Comparison of ENCODE assay signal across 8 mouse cellular contexts in the genomic region with DNA sequence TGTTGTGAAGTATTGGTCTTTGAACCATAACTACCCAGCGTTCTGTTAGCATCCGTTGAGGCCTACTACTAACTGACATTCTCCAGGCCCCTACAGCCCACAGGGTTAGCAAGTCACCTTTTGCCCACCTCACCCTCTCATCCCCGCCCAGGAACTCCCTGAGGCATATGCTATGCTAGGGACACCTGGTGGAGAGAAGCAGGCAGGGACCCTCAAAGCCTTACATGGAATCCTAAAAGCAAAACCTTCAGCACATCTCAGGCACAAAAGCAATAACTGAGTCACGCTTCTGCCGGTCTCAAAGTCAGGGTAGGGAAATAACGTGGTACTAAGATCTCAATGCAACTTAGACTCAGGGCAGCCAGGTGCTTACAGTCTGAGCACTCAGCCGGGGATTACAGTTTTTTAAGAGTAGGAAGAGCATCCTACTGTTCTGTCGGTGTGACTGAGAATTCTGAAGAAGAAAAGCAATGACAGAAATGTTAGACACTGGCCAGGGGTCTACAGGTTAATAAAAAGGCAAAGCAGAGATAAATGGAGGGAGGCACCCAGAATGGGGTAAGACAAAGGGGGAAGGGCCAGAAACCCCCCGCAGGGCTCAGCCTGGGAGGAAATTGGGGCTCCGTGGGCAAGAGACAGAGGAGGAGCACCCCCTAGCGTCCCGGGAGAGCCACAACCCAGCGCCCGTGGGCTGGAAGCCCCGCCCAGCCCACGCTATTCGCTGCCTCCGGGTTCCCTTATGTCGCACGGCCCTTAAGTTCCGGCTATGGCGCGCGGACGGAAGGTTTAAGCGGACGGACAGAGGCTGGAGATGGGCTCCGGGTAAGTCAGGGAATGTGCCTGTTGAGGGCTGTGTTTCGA. TPM values are rescaled to one million over a fixed set of nuclear protein-coding genes. Genes with fewer than 3 reads are reported as not detected.
DNase-seq lines count a peak whose midpoint lies in the region; ATAC-seq lines count a peak whose summit lies in the region.

Ints14 (plus strand) TSS at position 789 of the 861 bp plus-strand sequence.

- peak; percentile 96 for ATAC-seq in erythroblast, adult 5-6 weeks (replicated peaks; ENCODE audit: low FRiP score, poor library complexity, severe bottlenecking)
- ATAC-seq in kidney, embryonic 15.5 days (replicated peaks; ENCODE audit: low FRiP score) = peak; percentile 97
- ATAC-seq in monocyte, adult 5-6 weeks (replicated peaks; ENCODE audit: insufficient number of reproducible peaks, low FRiP score, low TSS enrichment, poor library complexity, severe bottlenecking) = peak; percentile 95

- H3K9me3 ChIP-seq in heart, embryonic 10.5 days = no peaks in the 10 kb centered on the region
- no peaks in the 10 kb centered on the region for H3K9me3 ChIP-seq in kidney, embryonic 15.5 days (replicated peaks)

- H3K27me3 ChIP-seq in heart, embryonic 10.5 days (ENCODE audit: insufficient read depth, poor library complexity, severe bottlenecking) = no peaks in the 10 kb centered on the region
- H3K27me3 ChIP-seq in kidney, embryonic 15.5 days = no peaks in the 10 kb centered on the region

- H3K4me2 ChIP-seq in kidney, embryonic 15.5 days = peak within 1 kb of the TSS; percentile 71

- DNase-seq in B cell, adult 2 months = peak; percentile 97 to 98
- peak; percentile 98 for DNase-seq in brain, adult 2 months (ENCODE audit: low read depth, low spot score)
- DNase-seq in heart, embryonic 10.5 days (ENCODE audit: low spot score) = peak; percentile 97
- DNase-seq in liver = peak; percentile 95
- DNase-seq in spleen, postnatal 4 days (ENCODE audit: low spot score in 2 of 2) = peak; percentile 97 to 99

- H3K36me3 ChIP-seq in heart, embryonic 10.5 days = peaks cover 29% of the 10 kb centered on the region
- H3K36me3 ChIP-seq in kidney, embryonic 15.5 days = peaks cover 30% of the 10 kb centered on the region

- H3K4me1 ChIP-seq in heart, embryonic 10.5 days = peaks cover 20% of the 10 kb centered on the region
- peaks cover 20% of the 10 kb centered on the region for H3K4me1 ChIP-seq in kidney, embryonic 15.5 days

- peak within 1 kb of the TSS; percentile 89 for H3K9ac ChIP-seq in kidney, embryonic 15.5 days

- H3K27ac ChIP-seq in heart, embryonic 10.5 days = peak within 1 kb of the TSS; percentile 98
- peak within 1 kb of the TSS; percentile 93 for H3K27ac ChIP-seq in kidney, embryonic 15.5 days

- peak within 1 kb of the TSS; percentile 84 for H3K4me3 ChIP-seq in heart, embryonic 10.5 days
- peak within 1 kb of the TSS; percentile 85 for H3K4me3 ChIP-seq in kidney, embryonic 15.5 days (replicated peaks)

- WGBS in heart, embryonic 10.5 days = 3% methylated on average over 29 of the region's 29 CpGs
- WGBS in kidney, embryonic 15.5 days = 3% methylated on average over 29 of the region's 29 CpGs

RNA-seq across cellular contexts. Expression of gene Ints14, which starts in this region (rescaled TPM):
- 10.4 and 11.7 TPM in 2 replicates for total RNA-seq in erythroblast, adult 5-6 weeks (2015; ENCODE audit: low replicate concordance)
- total RNA-seq in erythroblast, adult 5-6 weeks (2017; ENCODE audit: low replicate concordance) = 7.5 and 7.8 TPM in 2 replicates
- 55.4 and 58.3 TPM in 2 replicates for polyA plus RNA-seq in heart, embryonic 10.5 days (2016; fragmentation: Nextera tagmentation; extraction: Ambion mirVana)
- polyA plus RNA-seq in kidney, embryonic 15.5 days (2015; fragmentation: Nextera tagmentation; extraction: Ambion mirVana) = 57.7 and 59.7 TPM in 2 replicates
- 17.2 to 23.3 TPM (median 19.5 TPM) in 3 replicates for total RNA-seq in monocyte, adult 5-6 weeks (2017)

Comparison
In these comparisons a context has a peak if more than half of its experiments do, and no peak if none do; other contexts are left out.
1. Peak in every context shown above with its lines: DNase-seq, ATAC-seq, H3K4me3 ChIP-seq and H3K27ac ChIP-seq.